Mouse (Mus musculus): ENCODE results near the gene Zfp800. TPM values are rescaled to one million over a fixed set of nuclear protein-coding genes. Genes with fewer than 3 reads are reported as not detected.

Gene Zfp800
- polyA plus RNA-seq, 1 experiment from 2014 or later = 12.7 TPM

DNA sequence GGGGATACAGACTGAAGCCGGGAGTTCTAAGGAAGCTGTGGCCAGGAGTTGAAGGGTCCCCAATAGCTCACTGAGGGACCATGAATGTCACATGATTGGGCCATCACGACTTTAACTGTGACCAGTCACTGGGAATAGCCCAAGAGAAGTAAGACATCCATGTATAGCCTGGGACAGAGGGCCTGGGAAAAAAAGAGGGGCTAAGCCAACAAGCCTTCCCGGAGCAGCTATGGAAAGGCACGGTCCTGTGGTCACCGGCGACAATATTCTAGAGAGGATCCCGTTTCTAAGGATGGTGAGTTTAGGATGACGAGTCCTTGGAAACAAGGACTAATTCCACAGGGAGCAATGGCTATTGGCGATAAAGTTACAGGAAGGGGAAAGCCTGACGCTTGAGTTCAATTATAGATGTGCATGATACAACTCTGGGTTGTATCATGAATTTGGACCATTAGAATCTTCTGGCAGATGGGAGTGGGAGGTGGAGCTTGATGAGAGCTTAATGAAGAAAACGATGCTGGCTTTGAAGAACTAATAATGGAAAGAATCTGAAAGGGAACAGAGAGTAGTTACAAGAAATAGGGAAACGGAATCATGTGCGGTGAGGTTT, 183.0 kb downstream of the Zfp800 start:
- H3K27me3 ChIP-seq (ENCODE audit: control insufficient read depth, insufficient read depth, low read length) = no peaks in the 10 kb centered on the region; the same call in 1 of the 2 replicates
- no peaks in the 10 kb centered on the region for H3K4me1 ChIP-seq (ENCODE audit: control insufficient read depth, insufficient read depth, low read length)
- H3K36me3 ChIP-seq (ENCODE audit: control insufficient read depth, insufficient read depth) = no peaks in the 10 kb centered on the region
- H3K4me2 ChIP-seq (ENCODE audit: low read depth, low read length) = peak overlapping the region; percentile 92
- H3K9ac ChIP-seq (ENCODE audit: low read length) = peak overlapping the region; percentile 85
- WGBS = 44% methylated on average over 13 of the region's 13 CpGs
- H3K27ac ChIP-seq (ENCODE audit: low read length) = no peak overlapping the region
- H3K9me3 ChIP-seq (replicated peaks; ENCODE audit: control insufficient read depth, low read length) = no peaks in the 10 kb centered on the region
- peak overlapping the region; percentile 77 for H3K4me3 ChIP-seq (ENCODE audit: low read length)
- ATAC-seq (replicated peaks; ENCODE audit: extremely low read depth, insufficient read depth, low FRiP score) = no peak

DNA sequence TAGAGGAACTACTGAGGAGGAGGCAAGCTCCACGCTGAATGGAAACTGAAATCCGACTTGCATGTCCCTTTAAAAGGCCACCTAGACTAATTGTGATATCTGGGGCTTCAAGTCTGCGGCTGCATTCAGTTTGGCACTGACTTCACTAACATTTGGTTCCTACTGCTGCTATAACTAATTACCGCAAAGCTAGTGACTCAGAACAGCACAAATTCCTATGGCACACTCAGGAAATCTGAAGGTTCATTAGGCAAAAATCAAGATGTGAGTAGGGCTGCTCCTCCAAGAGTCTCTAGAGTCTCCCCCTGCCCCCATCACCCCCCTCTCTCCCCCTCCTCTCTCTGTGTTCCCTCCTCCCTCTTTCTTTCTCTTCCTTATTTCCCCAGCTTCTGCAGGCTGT, 194.4 kb downstream of the Zfp800 start:
- no peaks in the 10 kb centered on the region for H3K4me1 ChIP-seq (ENCODE audit: control insufficient read depth, insufficient read depth, low read length)
- no peak for ATAC-seq (replicated peaks; ENCODE audit: extremely low read depth, insufficient read depth, low FRiP score)

DNA sequence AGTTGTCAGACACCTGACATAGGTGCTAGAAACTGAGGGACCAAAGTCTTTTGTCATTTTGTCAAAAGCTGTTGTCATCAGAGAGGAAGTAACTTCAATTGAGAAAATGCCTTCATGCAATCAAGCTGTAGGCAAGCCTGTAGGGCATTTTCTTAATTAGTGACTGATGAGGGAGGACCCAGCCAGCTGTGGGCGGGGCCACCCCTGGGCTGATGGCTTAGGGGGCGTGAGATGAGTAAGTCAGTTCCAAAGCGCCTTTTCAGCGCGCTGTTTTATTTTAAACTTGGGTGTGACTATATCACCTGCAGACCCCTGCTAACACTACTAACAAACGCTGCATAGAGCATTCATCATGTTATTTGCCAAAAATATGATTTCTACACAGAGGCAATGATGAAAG, 195.0 kb downstream of the Zfp800 start:
- H3K9me3 ChIP-seq (replicated peaks; ENCODE audit: control insufficient read depth, low read length) = no peaks in the 10 kb centered on the region
- no peak for ATAC-seq (replicated peaks; ENCODE audit: extremely low read depth, insufficient read depth, low FRiP score)

More for the DNA sequence above, 194.4 kb downstream of the Zfp800 start:
- Histone ChIP-seq H3K27ac (ENCODE audit: low read length) (no peak overlapping the region), H3K9ac (ENCODE audit: low read length) (no peak overlapping the region), H3K4me2 (ENCODE audit: low read depth, low read length) (no peak overlapping the region), H3K9me3 (replicated peaks; ENCODE audit: control insufficient read depth, low read length) (no peaks in the 10 kb centered on the region), H3K27me3 (ENCODE audit: control insufficient read depth, insufficient read depth, low read length) (no peaks in the 10 kb centered on the region), H3K4me3 (ENCODE audit: low read length) (no peak overlapping the region), H3K36me3 (ENCODE audit: control insufficient read depth, insufficient read depth) (no peaks in the 10 kb centered on the region)
- WGBS = 47% methylated on average over 4 of the region's 4 CpGs

DNA sequence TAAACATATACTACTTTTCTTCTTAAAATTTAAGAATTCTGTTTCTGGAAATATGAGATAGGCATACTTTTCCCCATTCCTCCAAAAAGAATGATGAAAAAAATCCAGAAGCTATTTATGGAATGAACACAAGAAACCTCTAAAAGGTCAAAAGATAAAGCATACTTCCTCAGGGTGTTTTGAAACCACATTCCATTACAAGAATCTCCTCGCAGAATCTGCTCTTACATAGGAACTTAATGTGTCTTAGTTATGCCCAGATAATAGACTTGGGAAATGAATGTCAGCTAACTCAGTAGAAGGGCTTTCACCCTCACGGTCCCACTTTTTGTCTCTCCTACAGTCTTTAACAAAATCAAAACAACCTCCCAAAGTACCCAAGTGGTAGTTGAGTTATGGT, 203.9 kb downstream of the Zfp800 start:
- Histone ChIP-seq H3K4me1 (ENCODE audit: control insufficient read depth, insufficient read depth, low read length) (no peaks in the 10 kb centered on the region), H3K9ac (ENCODE audit: low read length) (no peak overlapping the region), H3K27me3 (ENCODE audit: control insufficient read depth, insufficient read depth, low read length) (no peaks in the 10 kb centered on the region), H3K9me3 (replicated peaks; ENCODE audit: control insufficient read depth, low read length) (no peaks in the 10 kb centered on the region), H3K36me3 (ENCODE audit: control insufficient read depth, insufficient read depth) (no peaks in the 10 kb centered on the region), H3K27ac (ENCODE audit: low read length) (no peak overlapping the region), H3K4me2 (ENCODE audit: low read depth, low read length) (no peak overlapping the region), H3K4me3 (ENCODE audit: low read length) (no peak overlapping the region)
- no peak for ATAC-seq (replicated peaks; ENCODE audit: extremely low read depth, insufficient read depth, low FRiP score)
- 41% methylated on average over 2 of the region's 2 CpGs for WGBS

More for the DNA sequence above, 195.0 kb downstream of the Zfp800 start:
- Histone ChIP-seq H3K4me1 (ENCODE audit: control insufficient read depth, insufficient read depth, low read length) (no peaks in the 10 kb centered on the region), H3K4me3 (ENCODE audit: low read length) (no peak overlapping the region), H3K27ac (ENCODE audit: low read length) (no peak overlapping the region), H3K9ac (ENCODE audit: low read length) (no peak overlapping the region), H3K36me3 (ENCODE audit: control insufficient read depth, insufficient read depth) (no peaks in the 10 kb centered on the region), H3K4me2 (ENCODE audit: low read depth, low read length) (no peak overlapping the region), H3K27me3 (ENCODE audit: control insufficient read depth, insufficient read depth, low read length) (no peaks in the 10 kb centered on the region)
- 51% methylated on average over 6 of the region's 6 CpGs for WGBS

DNA sequence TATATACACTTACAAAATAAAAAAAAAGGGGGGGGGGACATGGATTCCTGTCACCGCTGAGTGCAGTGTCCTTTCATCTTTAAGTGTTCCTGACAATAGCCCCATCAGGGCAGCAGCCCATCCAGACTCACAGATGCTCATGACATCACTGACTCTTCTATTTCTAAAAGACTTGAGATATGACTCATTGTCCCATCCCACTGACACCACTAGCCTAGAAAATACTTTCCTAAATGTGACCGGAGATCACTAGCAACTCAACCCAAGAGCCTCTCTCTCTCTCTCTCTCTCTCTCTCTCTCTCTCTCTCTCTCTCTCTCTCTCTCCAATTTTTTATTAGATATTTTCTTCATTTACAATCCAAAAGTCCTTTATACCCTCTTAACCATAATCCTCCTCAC, 205.9 kb downstream of the Zfp800 start:
- no peaks in the 10 kb centered on the region for H3K27me3 ChIP-seq (ENCODE audit: control insufficient read depth, insufficient read depth, low read length)
- H3K36me3 ChIP-seq (ENCODE audit: control insufficient read depth, insufficient read depth) = no peaks in the 10 kb centered on the region
- 85% methylated on average over 2 of the region's 2 CpGs for WGBS
- H3K9me3 ChIP-seq (replicated peaks; ENCODE audit: control insufficient read depth, low read length) = no peaks in the 10 kb centered on the region
- H3K9ac ChIP-seq (ENCODE audit: low read length) = no peak overlapping the region
- ATAC-seq (replicated peaks; ENCODE audit: extremely low read depth, insufficient read depth, low FRiP score) = no peak
- no peak overlapping the region for H3K4me2 ChIP-seq (ENCODE audit: low read depth, low read length)
- no peak overlapping the region for H3K4me3 ChIP-seq (ENCODE audit: low read length)
- H3K27ac ChIP-seq (ENCODE audit: low read length) = no peak overlapping the region
- H3K4me1 ChIP-seq (ENCODE audit: control insufficient read depth, insufficient read depth, low read length) = no peaks in the 10 kb centered on the region

Other genes with a start within 250 kb of the Zfp800 start
- 231 and 247 TPM in 2 replicates for gene Arf5, start 25.6 kb upstream of the Zfp800 start, polyA plus RNA-seq (2015; fragmentation: Nextera tagmentation; extraction: Ambion mirVana)
- gene Fscn3, start 29.8 kb upstream of the Zfp800 start, polyA plus RNA-seq (2015; fragmentation: Nextera tagmentation; extraction: Ambion mirVana) = not detected in 2 replicates
- 6.3 and 7.4 TPM in 2 replicates for gene Gcc1, start 30.4 kb upstream of the Zfp800 start, polyA plus RNA-seq (2015; fragmentation: Nextera tagmentation; extraction: Ambion mirVana)
- gene Pax4, start 51.3 kb upstream of the Zfp800 start, polyA plus RNA-seq (2015; fragmentation: Nextera tagmentation; extraction: Ambion mirVana) = not detected in 2 replicates
- 81.8 and 83.7 TPM in 2 replicates for gene Snd1, start 77.1 kb upstream of the Zfp800 start, polyA plus RNA-seq (2015; fragmentation: Nextera tagmentation; extraction: Ambion mirVana)

Measured in heart, embryonic 16.5 days (tissue).